Mouse (Mus musculus) spleen, embryonic (tissue): ENCODE measurements at regions not wholly inside any gene's neighbourhood (a gene's known extent, or its start where the extent isn't known, plus 50 kb on each side); places are given as distances from the start of the nearest gene placed in this dataset.

Experiments
- CTCF ChIA-PET: fragments of 350-600 bp; sonication (Branson Sonifier 250); formaldehyde crosslinking; loops from one replicate; lab custom pipeline; 2022; lab: Charles Lee

GRCm38 (mm10) chr13:64594376-64594775 is 96.8 kb upstream of the Fam240b start:
- CTCF ChIA-PET, result interaction anchor here (0.7 kb wide), 1 partner anchor 41 kb away, joined by 13 read pairs; no protein-coding TSS in a partner anchor

GRCm38 (mm10) chr13:64573711-64574110 is 76.1 kb upstream of the Fam240b start:
- CTCF ChIA-PET, result no interaction called here

GRCm38 (mm10) chr13:64568876-64569275 is 71.3 kb upstream of the Fam240b start:
- CTCF ChIA-PET, result no interaction called here

- CTCF ChIA-PET, result no interaction called here
Measured at GRCm38 (mm10) chr13:64566966-64567708, 69.5 kb upstream of the Fam240b start.

GRCm38 (mm10) chr13:64565791-64566190 is 68.2 kb upstream of the Fam240b start:
- CTCF ChIA-PET, result no interaction called here
